Comparison of ENCODE assay signal across 8 mouse cellular contexts in genomic region chr6:13839345-13840054, GRCm38 (mm10). TPM values are rescaled to one million over a fixed set of nuclear protein-coding genes. Genes with fewer than 3 reads are reported as not detected.
A peak's percentile ranks its signal among the peaks of the same experiment; 100 is the strongest.
DNase-seq lines count a peak whose midpoint lies in the region; ATAC-seq lines count a peak whose summit lies in the region.

TSS of gene Gpr85 (minus strand) at chr6:13839942.

- H3K4me2 ChIP-seq in neural tube, embryonic 15.5 days, result peak within 1 kb of the TSS; percentile 73

- peak; percentile 18 to 31; a peak in 1 of 4 replicates for ATAC-seq in hematopoietic stem cell, adult 5-6 weeks (replicated peaks in 1 of 2; ENCODE audit: insufficient read depth in 1 of 2, low FRiP score in 2 of 2, low TSS enrichment in 1 of 2, low read depth in 1 of 2, poor library complexity in 2 of 2, severe bottlenecking in 2 of 2)
- ATAC-seq in neural tube, embryonic 15.5 days (ENCODE audit: low FRiP score), result peak; percentile 48

- peaks cover 21% of the 10 kb centered on the region for H3K27me3 ChIP-seq in limb, embryonic 10.5 days (ENCODE audit: low read depth, poor library complexity, severe bottlenecking)
- no peaks in the 10 kb centered on the region for H3K27me3 ChIP-seq in neural tube, embryonic 15.5 days (replicated peaks)

- peak within 1 kb of the TSS; percentile 65 for H3K4me3 ChIP-seq in limb, embryonic 10.5 days
- peak within 1 kb of the TSS; percentile 71 for H3K4me3 ChIP-seq in neural tube, embryonic 15.5 days (replicated peaks)

- peak; percentile 7 for DNase-seq in adrenal gland, postnatal 10 days
- no peak for DNase-seq in adrenal gland, postnatal 4 days (ENCODE audit: low spot score in 2 of 2)
- peak; percentile 6 for DNase-seq in CD4-positive, CD25-positive, alpha-beta regulatory T cell, adult 2 months (ENCODE audit: low read depth, low spot score)
- peak; percentile 20 to 55 for DNase-seq in cerebellum, postnatal 36 days
- no peak for DNase-seq in limb, embryonic 10.5 days (ENCODE audit: low spot score)
- DNase-seq in testis, postnatal 10 days (ENCODE audit: low spot score), result no peak

- H3K4me1 ChIP-seq in limb, embryonic 10.5 days, result 0 out of 2 replicates have a peak, but pooled peaks cover 3% of the 10 kb centered on the region
- H3K4me1 ChIP-seq in neural tube, embryonic 15.5 days, result no peaks in the 10 kb centered on the region

- H3K36me3 ChIP-seq in limb, embryonic 10.5 days, result no peaks in the 10 kb centered on the region
- no peaks in the 10 kb centered on the region for H3K36me3 ChIP-seq in neural tube, embryonic 15.5 days

- H3K9me3 ChIP-seq in limb, embryonic 10.5 days (replicated peaks), result no peaks in the 10 kb centered on the region
- no peaks in the 10 kb centered on the region for H3K9me3 ChIP-seq in neural tube, embryonic 15.5 days (replicated peaks)

- peak within 1 kb of the TSS; percentile 91 for H3K27ac ChIP-seq in limb, embryonic 10.5 days
- peak within 1 kb of the TSS; percentile 99 for H3K27ac ChIP-seq in neural tube, embryonic 15.5 days (replicated peaks)

- WGBS in limb, embryonic 10.5 days, result 49% methylated on average over 18 of the region's 18 CpGs
- WGBS in neural tube, embryonic 15.5 days, result 24% methylated on average over 18 of the region's 18 CpGs

- H3K9ac ChIP-seq in neural tube, embryonic 15.5 days (replicated peaks), result peak within 1 kb of the TSS; percentile 90

RNA-seq across cellular contexts. Expression of gene Gpr85, which starts in this region (rescaled TPM):
- total RNA-seq in adrenal gland, postnatal 10 days (2021), result 1 to 10 TPM; 1.2 to 2.2 TPM
- 1 to 10 TPM; 3.0 to 3.9 TPM for total RNA-seq in adrenal gland, postnatal 4 days (2021)
- 0.31 and 0.55 TPM in 2 replicates for total RNA-seq in hematopoietic stem cell, adult 5-6 weeks (2017)
- 1.6 and 2.4 TPM in 2 replicates for polyA plus RNA-seq in limb, embryonic 10.5 days (2016; fragmentation: Nextera tagmentation; extraction: Ambion mirVana)
- 100 and 119 TPM in 2 replicates for polyA plus RNA-seq in neural tube, embryonic 15.5 days (2015; fragmentation: Nextera tagmentation; extraction: Ambion mirVana)

Comparison
In these comparisons a context has a peak if more than half of its experiments do, and no peak if none do; other contexts are left out.
1. RNA of gene Gpr85 (polyA plus RNA-seq): 100 to 119 TPM in neural tube, embryonic 15.5 days; 1.6 to 2.4 TPM in limb, embryonic 10.5 days; every median in the first group is over 10 times any median in the second.
2. DNase-seq: peak in adrenal gland, postnatal 10 days (single experiment), CD4-positive, CD25-positive, alpha-beta regulatory T cell, adult 2 months (single experiment) and cerebellum, postnatal 36 days (2 of 2); none in adrenal gland, postnatal 4 days (0 of 2), limb, embryonic 10.5 days (single experiment) and testis, postnatal 10 days (single experiment).
3. Peak in ATAC-seq in hematopoietic stem cell, adult 5-6 weeks; RNA of the gene not detected or under 1 TPM.